Mouse (Mus musculus) embryonic facial prominence, embryonic 12.5 days (tissue): Measurements from ENCODE around the gene Ifrd1. TPM values are rescaled to one million over a fixed set of nuclear protein-coding genes. Genes with fewer than 3 reads are reported as not detected.

Experiments
- ATAC-seq: fragments of 200-750 bp; cut with Nextera tagmentation; 2 replicates; pipeline ENCODE4 v1.8.0; 2017; ENCODE audit not compliant: insufficient number of reproducible peaks, insufficient read depth, low FRiP score, low TSS enrichment
- H3K27ac ChIP-seq: fragments of 300-500 bp; sonication (generic); 2 replicates; pipeline ENCODE4 v1.5.1; 2016; ENCODE audit warnings: mild to moderate bottlenecking
- H3K27me3 ChIP-seq: fragments of 300-500 bp; sonication (generic); 2 replicates; pipeline ENCODE4 v1.6.1; 2016; ENCODE audit warnings: mild to moderate bottlenecking, moderate library complexity
- H3K36me3 ChIP-seq: fragments of 300-500 bp; sonication (generic); 2 replicates; pipeline ENCODE4 v1.6.1; 2016; ENCODE audit warnings: mild to moderate bottlenecking
- H3K4me1 ChIP-seq: fragments of 300-500 bp; sonication (generic); 2 replicates; pipeline ENCODE4 v1.6.1; 2016
- H3K4me2 ChIP-seq: fragments of 300-500 bp; sonication (generic); replicated peaks from 2 replicates; pipeline ENCODE4 v1.6.1; 2016; ENCODE audit warnings: mild to moderate bottlenecking, moderate library complexity
- H3K4me3 ChIP-seq: fragments of 300-500 bp; sonication (generic); 2 replicates; pipeline ENCODE4 v1.5.1; 2016; ENCODE audit warnings: mild to moderate bottlenecking
- H3K9ac ChIP-seq: fragments of 300-500 bp; sonication (generic); 2 replicates; pipeline ENCODE4 v1.6.1; 2016; ENCODE audit warnings: mild to moderate bottlenecking, moderate library complexity
- H3K9me3 ChIP-seq: fragments of 300-500 bp; sonication (generic); 2 replicates; pipeline ENCODE4 v1.6.1; 2016; ENCODE audit warnings: mild to moderate bottlenecking, moderate library complexity
- WGBS: fragments of 180-500 bp; shearing (Covaris S2); methylation state at CpG from one replicate; pipeline ENCODE4 v1.1.7; 2016; 5-methylcytosine and 5-hydroxymethylcytosine counted together
- polyA plus RNA-seq: library from polyadenylated mRNA; unstranded; fragments of >200 nt; fragmentation: Nextera tagmentation; extraction: Ambion mirVana; gene quantifications from 2 replicates; pipeline ENCODE4 v1.2.1, GENCODE M21; 2016

Ifrd1 gene
- 124 and 135 TPM in 2 replicates for polyA plus RNA-seq

DNA sequence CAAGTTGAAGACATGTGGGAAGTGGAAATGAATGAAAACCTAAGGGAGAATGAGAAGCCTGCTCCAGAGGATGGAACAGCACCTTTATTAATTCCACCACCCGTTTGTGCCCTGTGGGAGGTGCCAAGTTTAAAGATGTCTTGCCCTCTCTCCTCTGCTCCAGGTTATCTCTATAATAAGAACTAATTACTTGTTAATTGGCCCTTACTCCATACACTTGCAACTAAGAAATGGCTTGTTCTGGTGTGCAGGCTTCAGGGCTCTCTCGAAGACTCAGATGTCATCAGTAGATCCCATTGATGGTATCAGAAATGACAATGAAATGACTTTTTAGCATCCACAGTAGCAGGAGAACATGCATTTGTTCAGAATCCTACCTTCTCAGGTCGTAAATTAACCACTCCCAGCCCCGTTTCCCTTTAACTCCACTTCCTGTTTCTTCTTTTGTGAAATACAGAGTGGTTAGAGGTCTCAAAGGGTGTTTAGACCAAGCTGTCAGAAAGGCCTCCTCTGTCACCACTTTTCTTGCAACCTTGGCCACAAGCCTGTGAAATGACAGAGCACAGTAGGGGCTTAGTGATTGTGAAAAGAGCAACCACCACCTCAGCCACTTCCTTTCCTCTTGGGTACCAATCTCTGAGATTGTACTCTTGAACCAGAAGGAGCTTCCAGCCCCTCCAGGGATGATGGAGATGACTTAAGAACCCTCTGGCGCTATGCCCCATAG is at the start of gene Ifrd1:
Gene Ifrd1 (minus strand): TSS at position 51 of the 727 bp plus-strand sequence.
- H3K36me3 ChIP-seq, result no peaks in the 10 kb centered on the region
- H3K9me3 ChIP-seq, result no peaks in the 10 kb centered on the region
- H3K4me1 ChIP-seq, result no peaks in the 10 kb centered on the region
- no peaks in the 10 kb centered on the region for H3K27me3 ChIP-seq
- no peak within 1 kb of the TSS for H3K4me3 ChIP-seq
- ATAC-seq, result no peak
- H3K4me2 ChIP-seq, result no peak within 1 kb of the TSS
- no peak within 1 kb of the TSS for H3K27ac ChIP-seq
- no peak within 1 kb of the TSS for H3K9ac ChIP-seq
- WGBS, result 70% methylated on average over 5 of the region's 5 CpGs

DNA sequence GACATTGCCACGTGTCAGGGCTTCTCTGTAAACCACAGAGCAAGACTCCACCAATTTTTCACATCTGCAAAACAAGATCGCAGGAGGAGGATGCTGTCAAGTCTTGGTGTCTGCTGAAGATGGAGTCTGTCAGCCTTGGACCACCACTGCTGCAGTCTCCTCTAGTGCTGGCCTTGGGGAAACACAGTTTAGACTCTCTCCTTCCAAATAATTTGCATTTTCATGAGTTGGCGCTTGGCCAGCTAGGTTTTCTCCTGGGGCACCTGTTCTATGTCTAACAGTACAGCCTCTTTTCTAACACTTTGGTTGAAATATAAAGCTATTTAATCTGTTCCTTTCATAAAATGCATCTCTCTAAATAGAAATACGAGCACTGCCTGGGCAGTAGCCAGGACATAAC is 38.2 kb upstream of the Ifrd1 start:
- Histone ChIP-seq H3K9me3 (peaks cover 7% of the 10 kb centered on the region; the same call in 1 of the 2 replicates), H3K4me2 (no peak overlapping the region), H3K4me3 (no peak overlapping the region), H3K4me1 (no peaks in the 10 kb centered on the region), H3K9ac (no peak overlapping the region), H3K36me3 (no peaks in the 10 kb centered on the region), H3K27me3 (no peaks in the 10 kb centered on the region), H3K27ac (no peak overlapping the region)
- WGBS, result 77% methylated on average over 4 of the region's 4 CpGs
- ATAC-seq, result no peak

DNA sequence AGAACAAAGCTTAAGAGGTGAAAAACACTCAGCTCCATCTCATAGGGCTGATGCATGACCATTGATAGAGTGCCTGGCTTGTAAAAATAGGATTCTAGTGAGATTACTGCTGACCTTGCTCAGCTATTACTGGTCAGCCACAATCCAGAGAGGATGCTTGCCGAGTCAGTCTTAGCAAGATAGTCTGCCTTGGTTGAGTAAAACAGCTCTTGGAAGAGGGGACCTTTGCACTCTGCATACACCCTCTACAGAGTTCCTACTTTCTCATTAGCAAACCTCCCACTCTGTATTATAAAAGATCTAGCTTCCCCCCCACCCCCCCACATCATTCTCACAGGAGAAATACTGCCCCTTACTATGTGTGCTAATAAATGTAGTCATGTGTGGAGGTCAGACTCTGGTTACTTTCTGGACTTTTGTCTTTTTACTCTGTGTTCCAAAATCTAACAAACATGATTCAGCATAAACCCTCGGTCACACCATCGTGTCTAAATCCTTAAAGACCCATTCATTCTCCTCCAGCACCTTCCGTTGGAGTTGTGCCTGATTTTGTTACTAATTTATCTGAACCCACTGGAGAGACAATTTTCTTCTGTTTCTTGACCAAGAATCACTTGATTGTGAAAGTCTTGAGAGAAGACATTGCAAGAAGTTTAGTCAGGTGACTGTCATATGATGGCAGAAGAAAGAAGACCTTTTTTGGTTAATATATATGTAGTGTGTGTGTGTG is 32.5 kb upstream of the Ifrd1 start:
- ATAC-seq, result no peak

DNA sequence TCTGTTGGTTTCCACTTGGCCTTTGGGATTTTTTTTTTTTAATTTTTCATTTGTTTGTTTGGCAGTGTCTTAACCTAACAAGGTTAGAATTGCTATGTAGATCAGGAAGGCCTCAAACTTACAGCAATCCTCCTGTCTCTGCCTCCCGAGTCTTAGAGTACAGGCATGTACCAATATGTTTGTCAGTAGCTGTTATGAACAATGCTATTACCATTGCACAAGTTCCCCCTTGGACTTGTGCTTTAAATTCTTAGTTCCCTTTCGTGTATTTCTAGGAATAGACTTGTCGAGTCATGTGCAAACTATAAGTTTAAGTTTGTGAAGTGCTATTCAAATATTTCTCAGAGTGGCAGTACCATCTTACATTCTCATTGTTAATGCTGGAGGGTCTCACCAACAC is 29.3 kb upstream of the Ifrd1 start:
- Histone ChIP-seq H3K4me3 (no peak overlapping the region), H3K9ac (no peak overlapping the region), H3K36me3 (no peaks in the 10 kb centered on the region), H3K9me3 (no peaks in the 10 kb centered on the region), H3K27me3 (no peaks in the 10 kb centered on the region), H3K4me2 (no peak overlapping the region), H3K27ac (no peak overlapping the region), H3K4me1 (no peaks in the 10 kb centered on the region)
- ATAC-seq, result no peak
- 89% methylated on average over 3 of the region's 3 CpGs for WGBS

More for the DNA sequence above, 32.5 kb upstream of the Ifrd1 start:
- no peak overlapping the region for H3K4me2 ChIP-seq
- H3K4me3 ChIP-seq, result no peak overlapping the region
- H3K9me3 ChIP-seq, result no peaks in the 10 kb centered on the region
- H3K9ac ChIP-seq, result no peak overlapping the region
- no peak overlapping the region for H3K27ac ChIP-seq
- no peaks in the 10 kb centered on the region for H3K4me1 ChIP-seq
- 82% methylated on average over 4 of the region's 4 CpGs for WGBS
- no peaks in the 10 kb centered on the region for H3K36me3 ChIP-seq
- no peaks in the 10 kb centered on the region for H3K27me3 ChIP-seq

DNA sequence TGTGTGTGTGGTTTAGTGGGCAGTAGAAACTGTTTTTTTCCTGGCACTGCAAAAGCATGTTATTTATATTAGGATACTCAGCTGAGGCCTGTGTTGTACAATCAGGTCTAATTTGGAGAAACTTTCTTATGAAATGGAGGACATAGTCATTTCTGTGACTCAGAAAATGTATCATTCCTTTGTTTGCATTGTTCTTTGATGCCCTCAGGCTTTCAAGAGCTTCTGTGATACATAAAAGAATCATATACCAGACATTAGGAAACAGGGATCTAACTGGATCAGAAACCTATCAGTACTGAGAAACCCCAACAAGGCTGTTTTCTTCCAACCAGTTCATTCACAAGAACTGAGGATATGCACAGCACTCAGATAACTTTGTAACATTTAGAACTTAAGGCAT is 26.6 kb upstream of the Ifrd1 start:
- no peak overlapping the region for H3K4me3 ChIP-seq
- H3K9ac ChIP-seq, result no peak overlapping the region

DNA sequence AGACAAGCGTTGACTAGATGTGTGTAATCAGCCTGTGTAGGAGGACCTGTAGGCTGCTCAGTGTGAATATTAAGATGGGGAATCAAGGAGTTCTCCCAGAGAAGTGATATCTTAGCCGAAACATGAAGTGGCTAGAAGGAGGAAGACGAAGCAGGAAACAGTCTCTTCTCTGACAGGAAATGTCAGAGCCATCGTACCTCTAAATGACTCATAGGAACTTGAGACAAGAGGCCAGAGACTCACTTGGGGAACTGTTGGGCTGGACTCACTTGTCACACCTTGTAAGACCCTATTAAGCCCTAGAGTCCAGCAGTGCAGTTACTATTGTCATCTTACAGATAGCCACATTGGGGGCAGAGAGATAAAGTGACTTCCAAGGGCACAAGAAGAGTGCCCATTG is 25.0 kb upstream of the Ifrd1 start:
- Histone ChIP-seq H3K27ac (no peak overlapping the region), H3K9me3 (no peaks in the 10 kb centered on the region), H3K4me3 (no peak overlapping the region), H3K4me2 (no peak overlapping the region), H3K27me3 (no peaks in the 10 kb centered on the region), H3K36me3 (no peaks in the 10 kb centered on the region), H3K9ac (no peak overlapping the region), H3K4me1 (no peaks in the 10 kb centered on the region)
- no peak for ATAC-seq
- whole genome bisulfite sequencing, result 84% methylated on average over 4 of the region's 4 CpGs

More for the DNA sequence above, 26.6 kb upstream of the Ifrd1 start:
- no peaks in the 10 kb centered on the region for H3K4me1 ChIP-seq
- no peak overlapping the region for H3K27ac ChIP-seq
- H3K9me3 ChIP-seq, result no peaks in the 10 kb centered on the region
- no peaks in the 10 kb centered on the region for H3K36me3 ChIP-seq
- H3K4me2 ChIP-seq, result no peak overlapping the region
- ATAC-seq, result no peak
- H3K27me3 ChIP-seq, result no peaks in the 10 kb centered on the region

DNA sequence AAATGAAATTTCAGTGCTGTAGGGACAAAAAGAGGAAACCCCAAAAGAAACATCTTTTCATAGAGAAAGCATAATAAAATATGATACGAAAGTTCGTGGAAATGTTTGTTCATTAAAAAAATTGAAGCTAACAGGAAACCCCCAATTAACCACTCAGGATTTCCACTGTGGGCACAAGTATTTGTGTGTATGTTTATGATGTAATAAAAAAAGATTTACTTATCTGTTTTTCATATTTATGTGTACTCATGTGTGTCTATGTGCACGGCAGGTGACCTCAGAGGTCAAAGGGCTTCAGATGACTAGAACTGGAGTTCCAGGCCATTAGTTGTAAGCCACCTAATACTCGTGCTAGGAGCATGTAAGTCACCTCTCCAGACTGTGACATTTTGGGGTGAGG is 24.4 kb upstream of the Ifrd1 start:
- WGBS, result 75% methylated on average over 4 of the region's 4 CpGs
- no peak overlapping the region for H3K27ac ChIP-seq
- H3K4me2 ChIP-seq, result no peak overlapping the region
- no peaks in the 10 kb centered on the region for H3K4me1 ChIP-seq
- ATAC-seq, result no peak
- no peaks in the 10 kb centered on the region for H3K27me3 ChIP-seq
- no peaks in the 10 kb centered on the region for H3K9me3 ChIP-seq
- no peak overlapping the region for H3K9ac ChIP-seq
- no peaks in the 10 kb centered on the region for H3K36me3 ChIP-seq
- H3K4me3 ChIP-seq, result no peak overlapping the region

DNA sequence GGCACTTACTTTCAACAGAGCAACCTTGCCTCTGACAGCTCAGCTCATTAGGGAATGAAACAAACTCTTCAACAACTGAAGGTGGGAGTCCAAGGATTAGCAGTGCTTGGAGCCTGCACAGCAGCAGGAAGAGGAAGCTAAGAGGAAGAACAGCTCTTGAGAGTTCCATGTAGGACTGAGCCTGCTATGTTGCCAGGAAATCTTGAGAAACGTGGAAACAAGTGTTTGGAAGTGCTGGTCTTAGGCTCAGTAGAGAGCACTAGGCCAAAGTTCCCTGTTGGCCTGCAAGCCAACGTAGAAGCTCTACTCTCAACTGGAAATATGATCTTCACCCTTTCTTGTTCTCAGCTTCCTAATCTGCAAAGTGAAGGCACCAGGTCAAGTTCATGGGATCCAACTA is 20.0 kb upstream of the Ifrd1 start:
- ATAC-seq, result no peak
- Histone ChIP-seq H3K4me1 (no peaks in the 10 kb centered on the region), H3K36me3 (no peaks in the 10 kb centered on the region), H3K4me3 (no peak overlapping the region), H3K27me3 (no peaks in the 10 kb centered on the region), H3K4me2 (no peak overlapping the region), H3K9me3 (no peaks in the 10 kb centered on the region), H3K27ac (no peak overlapping the region), H3K9ac (no peak overlapping the region)
- WGBS, result 69% methylated on average over 2 of the region's 2 CpGs

DNA sequence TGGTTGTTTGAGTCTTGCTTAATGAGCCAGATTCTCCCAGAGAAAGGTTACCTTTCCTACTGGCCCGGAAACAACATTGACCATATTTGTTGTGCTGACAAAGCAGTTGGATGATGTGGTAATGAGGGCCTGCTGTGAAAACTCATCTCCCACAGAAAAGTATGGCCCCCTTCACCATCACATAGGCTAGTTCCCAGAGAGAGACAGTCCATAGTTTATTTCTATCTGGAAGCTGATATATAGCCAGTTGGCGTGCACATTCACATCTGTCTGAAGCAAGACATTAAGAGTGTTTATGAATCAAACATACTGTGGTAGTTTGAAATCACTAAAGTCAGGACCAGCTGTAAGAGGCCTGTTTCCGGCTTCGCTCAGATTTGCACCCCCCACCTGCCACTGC is 15.4 kb upstream of the Ifrd1 start:
- H3K4me3 ChIP-seq, result no peak overlapping the region
- 0 out of 2 replicates have a peak, but pooled peaks cover 9% of the 10 kb centered on the region for H3K4me1 ChIP-seq
- WGBS, result 78% methylated on average over 4 of the region's 4 CpGs
- H3K4me2 ChIP-seq, result no peak overlapping the region
- H3K27ac ChIP-seq, result no peak overlapping the region
- no peak for ATAC-seq
- no peaks in the 10 kb centered on the region for H3K9me3 ChIP-seq
- H3K27me3 ChIP-seq, result no peaks in the 10 kb centered on the region
- no peaks in the 10 kb centered on the region for H3K36me3 ChIP-seq
- H3K9ac ChIP-seq, result no peak overlapping the region

DNA sequence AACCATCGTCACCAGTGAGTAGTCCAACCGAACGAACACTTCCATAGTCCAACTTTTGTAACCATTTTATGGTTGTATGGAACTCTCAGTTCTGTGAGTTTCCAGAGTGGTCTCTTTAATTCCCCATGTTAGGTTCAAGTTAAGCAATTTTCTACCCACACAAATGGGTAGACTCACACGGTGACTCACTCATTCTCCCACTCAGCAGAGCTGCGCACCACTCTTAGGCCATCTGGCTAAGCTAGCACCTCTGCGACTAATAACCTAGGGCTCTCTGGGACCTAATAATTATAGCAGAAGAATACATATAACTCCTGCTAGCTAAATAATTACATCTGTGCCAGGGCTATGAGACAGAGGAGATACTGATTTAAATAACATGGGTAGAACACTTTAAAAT is 14.7 kb upstream of the Ifrd1 start:
- WGBS, result 96% methylated on average over 6 of the region's 6 CpGs
- no peak for ATAC-seq

DNA sequence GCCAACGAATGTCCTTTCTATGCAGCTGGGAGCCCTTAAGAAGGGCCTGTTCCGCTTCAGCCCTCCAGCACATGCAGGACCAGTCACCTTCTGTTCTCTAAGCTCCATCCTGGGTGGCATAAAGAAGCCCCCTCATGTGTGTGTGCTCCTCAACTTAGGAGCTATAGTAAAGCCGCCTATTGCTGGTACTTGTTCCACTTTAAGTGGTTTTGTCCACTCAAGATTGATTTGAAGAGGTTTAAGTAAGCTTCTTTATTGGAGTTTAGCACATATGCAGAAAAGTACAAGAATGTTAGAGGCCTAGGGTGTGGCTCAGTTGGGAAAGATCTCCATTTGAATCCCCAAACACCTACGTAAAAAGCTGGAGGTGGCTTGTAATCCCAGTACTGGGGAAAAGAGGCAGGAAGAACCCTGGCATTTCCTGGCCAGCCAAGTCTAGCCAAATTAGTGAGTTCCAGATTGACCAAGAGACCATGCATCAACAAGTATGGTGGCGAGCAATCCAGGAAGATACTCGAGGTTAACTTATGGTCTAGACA is 10.2 kb upstream of the Ifrd1 start:
- Histone ChIP-seq H3K4me3 (no peak overlapping the region), H3K4me2 (no peak overlapping the region), H3K9ac (no peak overlapping the region), H3K27ac (no peak overlapping the region), H3K27me3 (no peaks in the 10 kb centered on the region), H3K4me1 (0 out of 2 replicates have a peak, but pooled peaks cover 9% of the 10 kb centered on the region), H3K9me3 (no peaks in the 10 kb centered on the region), H3K36me3 (no peaks in the 10 kb centered on the region)
- 90% methylated on average over 6 of the region's 6 CpGs for WGBS
- no peak for ATAC-seq

More for the DNA sequence above, 14.7 kb upstream of the Ifrd1 start:
- H3K4me1 ChIP-seq, result 0 out of 2 replicates have a peak, but pooled peaks cover 9% of the 10 kb centered on the region
- H3K9me3 ChIP-seq, result no peaks in the 10 kb centered on the region
- H3K27me3 ChIP-seq, result no peaks in the 10 kb centered on the region
- H3K4me3 ChIP-seq, result no peak overlapping the region
- H3K36me3 ChIP-seq, result no peaks in the 10 kb centered on the region
- H3K9ac ChIP-seq, result no peak overlapping the region
- H3K4me2 ChIP-seq, result no peak overlapping the region
- H3K27ac ChIP-seq, result no peak overlapping the region

DNA sequence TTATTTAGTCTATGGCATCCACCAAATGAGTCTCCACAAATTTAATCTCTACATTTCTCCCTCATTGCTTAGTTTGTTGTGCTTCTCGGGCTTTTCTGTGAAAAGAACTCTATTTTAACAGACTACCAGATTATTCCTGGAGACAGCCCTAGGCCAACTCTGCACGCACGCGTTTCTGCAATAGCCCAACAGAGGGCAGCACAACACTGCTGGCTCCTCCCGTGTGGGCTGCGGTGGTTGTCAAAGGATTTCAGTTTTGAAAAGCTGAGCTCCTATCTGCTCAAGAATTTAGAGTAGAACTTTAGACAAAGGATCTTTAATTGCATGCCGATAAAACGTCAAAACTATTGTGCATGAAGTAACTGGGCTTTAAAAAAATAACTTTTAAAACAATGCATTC is 8.9 kb upstream of the Ifrd1 start:
- Histone ChIP-seq H3K9me3 (no peaks in the 10 kb centered on the region), H3K9ac (no peak overlapping the region), H3K27me3 (no peaks in the 10 kb centered on the region), H3K27ac (no peak overlapping the region), H3K4me2 (no peak overlapping the region), H3K4me1 (0 out of 2 replicates have a peak, but pooled peaks cover 9% of the 10 kb centered on the region), H3K4me3 (no peak overlapping the region), H3K36me3 (no peaks in the 10 kb centered on the region)
- ATAC-seq, result 0 out of 2 replicates have a peak, but pooled peaks have one; percentile 72
- 2% methylated on average over 8 of the region's 8 CpGs for WGBS
